Mouse (Mus musculus): ENCODE results near the gene Lmf2.

DNA sequence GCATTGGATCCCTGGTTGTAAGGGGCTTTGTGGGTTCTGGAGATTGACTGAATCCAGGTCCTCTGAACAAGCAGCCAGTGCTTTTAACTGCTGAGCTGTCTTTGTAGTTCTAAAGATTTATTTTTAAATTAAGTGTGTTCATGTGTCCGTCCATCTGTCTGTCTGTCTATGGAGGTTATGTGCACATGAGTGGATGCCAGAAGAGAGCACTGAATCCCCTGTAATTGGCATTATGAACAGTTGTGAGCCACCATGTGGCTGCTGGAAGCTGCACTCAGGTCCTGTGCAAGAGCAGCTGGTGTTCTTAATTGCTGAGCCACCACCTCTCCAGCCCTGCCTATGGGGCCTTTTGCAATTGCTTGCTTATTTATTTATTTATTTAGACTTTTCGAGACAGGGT lies 42.7 kb upstream of the Lmf2 start:
- TF ChIP-seq CTCF (IDR thresholded peaks at IDR 0.05; ENCODE audit: borderline replicate concordance, insufficient read depth, low read depth, low read length) (no peak), POLR2A (IDR thresholded peaks at IDR 0.05; ENCODE audit: borderline replicate concordance, insufficient read depth, low read length) (no peak)
